Mouse (Mus musculus) stomach, embryonic 15.5 days (tissue): Measurements from ENCODE around the gene Tango6. TPM values are rescaled to one million over a fixed set of nuclear protein-coding genes. Genes with fewer than 3 reads are reported as not detected.

Experiments used
- ATAC-seq: fragments of 200-750 bp; cut with Nextera tagmentation; 2 replicates; pipeline ENCODE4 v1.8.0; 2017; ENCODE audit warnings: low read depth, moderate number of reproducible peaks, moderate TSS enrichment; ENCODE audit not compliant: insufficient read depth, low FRiP score
- H3K27ac ChIP-seq: fragments of 300-500 bp; sonication (generic); 2 replicates; pipeline ENCODE4 v1.5.1; 2015; ENCODE audit warnings: mild to moderate bottlenecking, inconsistent platforms
- H3K27me3 ChIP-seq: fragments of 300-500 bp; sonication (generic); replicated peaks from 2 replicates; pipeline ENCODE4 v1.6.1; 2015; ENCODE audit warnings: inconsistent platforms
- H3K36me3 ChIP-seq: fragments of 300-500 bp; sonication (generic); 2 replicates; pipeline ENCODE4 v1.6.1; 2015; ENCODE audit warnings: inconsistent platforms
- H3K4me1 ChIP-seq: fragments of 300-500 bp; sonication (generic); 2 replicates; pipeline ENCODE4 v1.6.1; 2015; ENCODE audit warnings: inconsistent platforms
- H3K4me2 ChIP-seq: fragments of 300-500 bp; sonication (generic); 2 replicates; pipeline ENCODE4 v1.6.1; 2015; ENCODE audit warnings: mild to moderate bottlenecking, inconsistent platforms
- H3K4me3 ChIP-seq: fragments of 300-500 bp; sonication (generic); replicated peaks from 2 replicates; pipeline ENCODE4 v1.5.1; 2015; ENCODE audit warnings: inconsistent platforms
- H3K9ac ChIP-seq: fragments of 300-500 bp; sonication (generic); 2 replicates; pipeline ENCODE4 v1.6.1; 2015; ENCODE audit warnings: inconsistent platforms
- H3K9me3 ChIP-seq: fragments of 300-500 bp; sonication (generic); 2 replicates; pipeline ENCODE4 v1.6.1; 2016; ENCODE audit warnings: inconsistent platforms
- WGBS: fragments of 180-500 bp; shearing (Covaris S2); methylation state at CpG from one replicate; pipeline ENCODE4 v1.1.7; 2015; 5-methylcytosine and 5-hydroxymethylcytosine counted together
- polyA plus RNA-seq: library from polyadenylated mRNA; unstranded; fragments of >200 nt; fragmentation: Nextera tagmentation; extraction: Ambion mirVana; gene quantifications from 2 replicates; pipeline ENCODE4 v1.2.1, GENCODE M21; 2015

The Tango6 gene
- polyA plus RNA-seq, 1 experiment from 2014 or later: 7.8 TPM

- 73% methylated on average over 14 of the region's 14 CpGs for WGBS
- H3K4me1 ChIP-seq: peaks cover 3% of the 10 kb centered on the region
- H3K27me3 ChIP-seq: no peaks in the 10 kb centered on the region
- H3K36me3 ChIP-seq: peaks cover 3% of the 10 kb centered on the region; the same call in 1 of the 2 replicates
- no peaks in the 10 kb centered on the region for H3K9me3 ChIP-seq
- H3K9ac ChIP-seq: no peak overlapping the region
- no peak overlapping the region for H3K4me3 ChIP-seq
- H3K4me2 ChIP-seq: no peak overlapping the region
- no peak for ATAC-seq
- no peak overlapping the region for H3K27ac ChIP-seq
Observed at GRCm38 (mm10) chr8:106820553-106821515, 138.0 kb downstream of the Tango6 start.

GRCm38 (mm10) chr8:106828921-106829320, 146.1 kb downstream of the Tango6 start:
- Histone ChIP-seq H3K4me1 (no peaks in the 10 kb centered on the region), H3K9ac (no peak overlapping the region), H3K9me3 (no peaks in the 10 kb centered on the region), H3K4me3 (no peak overlapping the region), H3K36me3 (no peaks in the 10 kb centered on the region), H3K27me3 (no peaks in the 10 kb centered on the region), H3K4me2 (no peak overlapping the region), H3K27ac (no peak overlapping the region)
- no peak for ATAC-seq
- 90% methylated on average over 6 of the region's 6 CpGs for WGBS

- Histone ChIP-seq H3K4me3 (no peak overlapping the region), H3K27ac (no peak overlapping the region), H3K27me3 (no peaks in the 10 kb centered on the region), H3K9ac (no peak overlapping the region), H3K36me3 (no peaks in the 10 kb centered on the region), H3K4me2 (no peak overlapping the region), H3K9me3 (no peaks in the 10 kb centered on the region), H3K4me1 (no peaks in the 10 kb centered on the region)
- 82% methylated on average over 5 of the region's 5 CpGs for WGBS
- no peak for ATAC-seq
Observed at GRCm38 (mm10) chr8:106829526-106830045, 146.7 kb downstream of the Tango6 start.

DNA sequence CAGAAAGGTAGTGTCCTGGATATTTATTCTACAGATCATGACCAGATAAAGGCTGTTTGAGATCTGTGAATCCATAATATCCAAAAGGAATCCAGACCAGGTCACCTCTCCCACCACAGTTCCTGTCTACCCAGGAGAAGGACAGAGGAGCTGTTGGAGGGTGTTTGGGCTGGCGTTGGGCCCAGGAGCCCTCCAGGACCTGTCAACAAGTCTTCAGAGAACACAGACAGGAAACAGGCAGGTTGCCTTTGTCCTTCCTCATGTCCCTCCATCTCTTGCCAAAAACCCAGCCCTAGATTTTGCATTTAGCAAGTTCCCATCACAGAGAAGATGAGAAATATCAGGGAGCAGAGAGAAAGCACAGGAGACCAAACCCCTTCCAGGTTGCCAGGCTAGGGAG, 152.0 kb downstream of the Tango6 start:
- no peak overlapping the region for H3K9ac ChIP-seq
- peaks cover 14% of the 10 kb centered on the region; the same call in 1 of the 2 replicates for H3K4me1 ChIP-seq
- ATAC-seq: no peak
- H3K27me3 ChIP-seq: no peaks in the 10 kb centered on the region
- no peak overlapping the region for H3K4me2 ChIP-seq
- 63% methylated on average over 1 of the region's 1 CpGs for WGBS
- H3K9me3 ChIP-seq: no peaks in the 10 kb centered on the region
- no peaks in the 10 kb centered on the region for H3K36me3 ChIP-seq
- H3K4me3 ChIP-seq: no peak overlapping the region
- H3K27ac ChIP-seq: no peak overlapping the region

GRCm38 (mm10) chr8:106836525-106836924, 153.7 kb downstream of the Tango6 start:
- peak; percentile 72 for ATAC-seq
- Histone ChIP-seq H3K4me3 (no peak overlapping the region), H3K27me3 (no peaks in the 10 kb centered on the region), H3K9ac (no peak overlapping the region), H3K36me3 (no peaks in the 10 kb centered on the region), H3K27ac (peak overlapping the region; percentile 16; the same call in 1 of the 2 replicates), H3K9me3 (no peaks in the 10 kb centered on the region), H3K4me2 (no peak overlapping the region), H3K4me1 (peaks cover 14% of the 10 kb centered on the region; the same call in 1 of the 2 replicates)
- 51% methylated on average over 6 of the region's 6 CpGs for WGBS

- WGBS: 53% methylated on average over 6 of the region's 6 CpGs
- Histone ChIP-seq H3K27ac (no peak overlapping the region), H3K4me3 (no peak overlapping the region), H3K4me2 (no peak overlapping the region), H3K36me3 (no peaks in the 10 kb centered on the region), H3K27me3 (no peaks in the 10 kb centered on the region), H3K9me3 (no peaks in the 10 kb centered on the region), H3K9ac (no peak overlapping the region), H3K4me1 (peaks cover 14% of the 10 kb centered on the region; the same call in 1 of the 2 replicates)
- no peak for ATAC-seq
Observed at GRCm38 (mm10) chr8:106838803-106839202, 155.9 kb downstream of the Tango6 start.

GRCm38 (mm10) chr8:106839209-106840001, 156.5 kb downstream of the Tango6 start:
- H3K9me3 ChIP-seq: no peaks in the 10 kb centered on the region
- no peaks in the 10 kb centered on the region for H3K36me3 ChIP-seq
- no peak overlapping the region for H3K4me3 ChIP-seq
- no peaks in the 10 kb centered on the region for H3K27me3 ChIP-seq
- no peak overlapping the region for H3K9ac ChIP-seq
- no peak overlapping the region for H3K27ac ChIP-seq
- 39% methylated on average over 11 of the region's 11 CpGs for WGBS
- ATAC-seq: no peak
- H3K4me1 ChIP-seq: peaks cover 14% of the 10 kb centered on the region; the same call in 1 of the 2 replicates
- 0 out of 2 replicates have a peak overlapping the region, but pooled peaks have one; percentile 10 for H3K4me2 ChIP-seq

DNA sequence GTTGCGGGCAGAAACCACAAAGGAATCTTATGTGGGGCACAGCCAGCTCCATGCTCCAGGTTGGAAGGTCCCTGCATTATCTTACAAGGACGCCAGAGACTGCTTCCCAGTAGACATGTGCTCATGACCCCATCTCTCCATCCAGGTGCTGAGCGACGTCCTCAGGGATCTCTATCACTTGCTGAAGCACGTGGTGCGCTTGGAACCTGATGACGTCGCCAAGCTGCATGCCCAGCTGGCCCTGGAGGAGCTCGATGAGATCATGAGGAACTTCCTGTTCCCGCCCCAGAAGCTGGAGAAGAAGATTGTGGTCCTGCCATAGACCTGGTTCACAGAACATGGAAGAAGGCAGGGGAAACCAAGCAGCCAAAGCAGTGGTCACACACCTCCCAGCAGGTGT, 167.2 kb downstream of the Tango6 start:
- Histone ChIP-seq H3K4me1 (no peaks in the 10 kb centered on the region), H3K9ac (no peak overlapping the region), H3K36me3 (peaks cover 7% of the 10 kb centered on the region; the same call in 1 of the 2 replicates), H3K27ac (no peak overlapping the region), H3K4me2 (no peak overlapping the region), H3K9me3 (no peaks in the 10 kb centered on the region), H3K4me3 (no peak overlapping the region), H3K27me3 (no peaks in the 10 kb centered on the region)
- ATAC-seq: no peak
- WGBS: 75% methylated on average over 10 of the region's 10 CpGs

DNA sequence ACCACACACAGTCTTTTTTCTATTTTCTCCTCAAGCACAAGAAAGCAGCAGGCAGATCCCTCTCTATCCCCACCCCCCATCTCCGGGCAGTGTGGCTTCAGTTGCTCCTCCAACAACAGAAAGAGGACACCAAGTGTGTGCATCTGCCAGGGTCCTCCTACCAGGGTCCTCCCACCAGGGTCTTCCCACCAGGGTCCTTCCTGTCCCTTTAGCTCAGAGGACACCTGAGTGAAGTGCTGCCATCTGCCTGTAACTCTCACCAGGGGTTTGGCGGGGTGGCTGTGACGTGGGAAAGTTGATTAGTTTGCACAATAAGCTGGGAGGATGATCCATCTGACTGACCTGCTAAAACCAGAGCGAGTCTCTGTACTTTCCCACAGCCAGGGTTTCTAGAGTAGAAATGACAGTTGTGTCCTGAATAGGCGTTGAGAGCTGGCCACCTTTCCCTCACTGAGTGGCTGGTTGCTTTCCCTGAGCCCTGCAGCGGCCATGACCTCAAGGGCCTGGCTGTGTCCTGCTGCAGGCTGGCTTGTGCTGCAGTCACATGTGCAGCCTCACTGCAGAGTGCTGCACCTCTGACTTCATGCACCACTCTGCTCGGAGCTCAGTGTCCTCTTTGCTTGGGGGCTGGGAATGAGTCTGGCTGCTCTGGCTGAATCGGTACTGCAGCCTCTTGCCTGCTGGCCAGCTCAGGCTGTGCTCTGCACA, 171.8 kb downstream of the Tango6 start:
- Histone ChIP-seq H3K27ac (no peak overlapping the region), H3K9ac (no peak overlapping the region), H3K9me3 (no peaks in the 10 kb centered on the region), H3K27me3 (no peaks in the 10 kb centered on the region), H3K4me1 (no peaks in the 10 kb centered on the region), H3K4me2 (no peak overlapping the region), H3K4me3 (no peak overlapping the region), H3K36me3 (peaks cover 4% of the 10 kb centered on the region; the same call in 1 of the 2 replicates)
- 43% methylated on average over 8 of the region's 8 CpGs for WGBS
- no peak for ATAC-seq

DNA sequence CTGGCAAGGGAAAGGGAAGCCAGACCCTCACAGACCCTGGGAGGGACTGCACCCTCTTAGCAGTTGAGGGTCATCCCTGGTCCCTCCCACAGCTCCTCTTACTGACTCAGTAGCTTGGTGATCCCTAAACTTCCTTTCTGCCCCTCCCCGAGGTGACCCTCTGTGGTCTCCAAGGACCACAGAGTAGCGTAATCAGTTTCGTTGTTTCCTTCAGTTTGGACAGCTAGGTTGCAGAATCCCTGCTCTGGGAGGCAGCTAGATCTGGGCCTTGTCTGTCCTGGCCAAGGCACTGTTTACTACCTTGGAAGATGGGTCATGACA, 172.3 kb downstream of the Tango6 start:
- ATAC-seq: no peak

DNA sequence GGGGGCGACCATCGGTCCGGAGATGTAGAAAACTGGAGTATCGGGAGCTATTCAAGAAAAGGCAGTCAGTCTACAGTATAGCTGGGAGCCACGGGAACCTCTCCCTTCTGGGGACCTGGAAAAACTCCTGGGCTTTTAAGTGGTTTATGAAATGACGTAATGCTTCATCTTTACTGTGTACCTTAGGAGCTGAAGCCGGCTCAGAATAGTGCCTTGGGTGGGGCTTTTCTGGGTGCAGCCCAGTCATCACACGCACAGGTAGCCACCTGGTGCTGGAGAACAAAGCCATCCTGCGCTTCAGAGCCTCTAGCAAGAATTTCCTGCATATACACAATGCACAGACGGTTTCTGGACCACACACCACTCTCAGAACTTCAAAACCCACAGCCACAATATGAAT, 180.0 kb downstream of the Tango6 start:
- Histone ChIP-seq H3K9me3 (no peaks in the 10 kb centered on the region), H3K4me1 (no peaks in the 10 kb centered on the region), H3K27me3 (no peaks in the 10 kb centered on the region), H3K27ac (no peak overlapping the region), H3K4me3 (no peak overlapping the region), H3K36me3 (no peaks in the 10 kb centered on the region), H3K4me2 (no peak overlapping the region), H3K9ac (no peak overlapping the region)
- peak; percentile 60 for ATAC-seq
- WGBS: 66% methylated on average over 10 of the region's 10 CpGs

More for the DNA sequence above, 172.3 kb downstream of the Tango6 start:
- H3K9ac ChIP-seq: no peak overlapping the region
- no peak overlapping the region for H3K27ac ChIP-seq
- no peak overlapping the region for H3K4me3 ChIP-seq
- H3K9me3 ChIP-seq: no peaks in the 10 kb centered on the region
- no peaks in the 10 kb centered on the region for H3K4me1 ChIP-seq
- no peaks in the 10 kb centered on the region for H3K27me3 ChIP-seq
- WGBS: 66% methylated on average over 3 of the region's 3 CpGs
- no peak overlapping the region for H3K4me2 ChIP-seq
- peaks cover 2% of the 10 kb centered on the region; the same call in 1 of the 2 replicates for H3K36me3 ChIP-seq
